Mouse (Mus musculus) cerebellum, postnatal 36 days (tissue): ENCODE data around the gene Mpnd.
"Not testable (repeated sequence)": the region's sequence is repeated elsewhere in the genome, so short reads cannot be mapped to it uniquely, and the experiment has no call there.

Experiments used
- DNase-seq, 2 experiments: peaks; one replicate each; pipeline ENCODE4 v3.0.0; 2021 to 2022; ENCODE audit warnings: mixed read lengths in 2 of 2

The Mpnd gene

GRCm38 (mm10) chr17:56038583-56039261 is 33.2 kb downstream of the Mpnd start:
- no peak for DNase-seq

GRCm38 (mm10) chr17:56039345-56039744 is 33.8 kb downstream of the Mpnd start:
- DNase-seq: no peak

GRCm38 (mm10) chr17:56040030-56040856 is 34.7 kb downstream of the Mpnd start, which contains the start of gene Chaf1a:
Gene Chaf1a (plus strand): TSS chr17:56040439.
- DNase-seq: peak; percentile 96

GRCm38 (mm10) chr17:56040857-56041163 is 35.3 kb downstream of the Mpnd start:
- DNase-seq: no peak

- no peak for DNase-seq
These were observed 45.9 kb downstream of the Mpnd start for GRCm38 (mm10) chr17:56051369-56051768.

GRCm38 (mm10) chr17:56054938-56055337 is 49.4 kb downstream of the Mpnd start:
- no peak for DNase-seq

- DNase-seq: no peak
These were observed 50.6 kb downstream of the Mpnd start for GRCm38 (mm10) chr17:56055945-56056678.

- DNase-seq: peak; percentile 60 to 62
These were observed 52.0 kb downstream of the Mpnd start for GRCm38 (mm10) chr17:56057381-56058120.

- DNase-seq: no peak
These were observed 56.6 kb downstream of the Mpnd start for GRCm38 (mm10) chr17:56062081-56062480.

GRCm38 (mm10) chr17:56065715-56066114 is 60.2 kb downstream of the Mpnd start:
- DNase-seq: not testable (repeated sequence)
